Mouse (Mus musculus) liver, embryonic 13.5 days (tissue): Measurements from ENCODE around the gene Fau. TPM values are rescaled to one million over a fixed set of nuclear protein-coding genes. Genes with fewer than 3 reads are reported as not detected.

Experiments used
- ATAC-seq: fragments of 200-750 bp; cut with Nextera tagmentation; 2 replicates; pipeline ENCODE4 v1.8.0; 2017; ENCODE audit warnings: low read depth, mild to moderate bottlenecking, moderate number of reproducible peaks, moderate library complexity
- DNase-seq: peaks from one replicate; pipeline ENCODE4 v3.0.0; 2022
- H3K27ac ChIP-seq: fragments of 300-500 bp; sonication (generic); 2 replicates; pipeline ENCODE4 v1.5.1; 2015; ENCODE audit warnings: moderate library complexity, mild to moderate bottlenecking, inconsistent platforms
- H3K27me3 ChIP-seq: fragments of 300-500 bp; sonication (generic); 2 replicates; pipeline ENCODE4 v1.6.1; 2015; ENCODE audit warnings: mild to moderate bottlenecking, inconsistent platforms
- H3K36me3 ChIP-seq: fragments of 300-500 bp; sonication (generic); 2 replicates; pipeline ENCODE4 v1.6.1; 2015; ENCODE audit warnings: mild to moderate bottlenecking, inconsistent platforms
- H3K4me1 ChIP-seq: fragments of 300-500 bp; sonication (generic); replicated peaks from 2 replicates; pipeline ENCODE4 v1.6.1; 2015; ENCODE audit warnings: inconsistent platforms
- H3K4me2 ChIP-seq: fragments of 300-500 bp; sonication (generic); 2 replicates; pipeline ENCODE4 v1.6.1; 2015; ENCODE audit warnings: inconsistent platforms, mild to moderate bottlenecking, moderate library complexity
- H3K4me3 ChIP-seq: fragments of 300-500 bp; sonication (generic); replicated peaks from 2 replicates; pipeline ENCODE4 v1.5.1; 2015; ENCODE audit warnings: mild to moderate bottlenecking, inconsistent platforms
- H3K9ac ChIP-seq: fragments of 300-500 bp; sonication (generic); 2 replicates; pipeline ENCODE4 v1.6.1; 2015; ENCODE audit warnings: mild to moderate bottlenecking, inconsistent platforms
- H3K9me3 ChIP-seq: fragments of 300-500 bp; sonication (generic); replicated peaks from 2 replicates; pipeline ENCODE4 v1.6.1; 2016; ENCODE audit warnings: inconsistent platforms
- WGBS: fragments of 180-500 bp; shearing (Covaris S2); methylation state at CpG from one replicate; pipeline ENCODE4 v1.1.7; 2015; ENCODE audit not compliant: insufficient replicate concordance; 5-methylcytosine and 5-hydroxymethylcytosine counted together
- polyA plus RNA-seq: library from polyadenylated mRNA; unstranded; fragments of >200 nt; fragmentation: Nextera tagmentation; extraction: Ambion mirVana; gene quantifications from 2 replicates; pipeline ENCODE4 v1.2.1, GENCODE M21; 2015

The Fau gene
- polyA plus RNA-seq, 1 experiment from 2014 or later = 696 TPM

DNA sequence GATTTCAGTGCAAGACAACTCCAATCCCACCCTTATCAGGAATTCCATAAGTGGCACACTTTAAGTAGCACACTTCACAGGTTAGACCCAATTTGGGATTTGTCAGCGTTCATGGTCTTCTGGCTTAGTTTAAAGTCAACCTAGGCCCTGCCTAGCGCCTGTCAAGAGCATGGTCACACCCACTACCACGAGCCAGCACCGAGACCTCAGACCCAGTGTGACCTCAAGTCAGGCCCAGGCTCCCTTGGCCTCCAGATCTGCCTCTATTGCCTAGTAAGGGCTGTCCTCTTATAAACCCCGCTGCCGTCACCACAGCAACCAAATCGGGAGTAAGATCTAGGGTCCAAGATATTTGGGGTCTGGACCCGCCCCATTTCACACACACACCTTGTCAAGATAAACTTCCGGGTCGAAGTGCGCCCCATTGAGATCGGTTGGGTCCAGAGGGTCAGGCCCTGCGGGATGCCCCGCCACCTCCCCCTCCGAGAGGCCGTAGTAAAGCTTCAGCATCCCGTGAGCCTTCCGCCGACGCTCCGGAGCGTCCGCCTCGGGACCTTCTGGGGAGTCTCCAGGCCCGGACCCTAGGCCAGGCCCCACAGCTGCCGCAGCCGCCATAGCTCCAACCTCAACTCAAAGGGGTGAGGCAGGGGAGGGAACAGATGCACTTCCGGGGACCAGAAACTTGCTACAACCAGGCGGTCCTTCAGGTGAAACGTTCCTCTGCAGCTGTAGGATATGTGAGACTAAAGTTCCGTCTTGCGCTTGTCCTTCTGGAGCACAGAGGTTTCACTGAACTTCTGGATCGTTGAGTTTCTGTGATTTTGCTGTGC is 19.1 kb downstream of the Fau start, which contains the start of gene Vps51:
Vps51 (minus strand) TSS at position 668 of the 830 bp plus-strand sequence.
- H3K36me3 ChIP-seq = peaks cover 35% of the 10 kb centered on the region
- peak; percentile 86 for ATAC-seq
- peak; percentile 77 for DNase-seq
- H3K27ac ChIP-seq = peak within 1 kb of the TSS; percentile 78
- peak within 1 kb of the TSS; percentile 87 for H3K4me3 ChIP-seq
- no peaks in the 10 kb centered on the region for H3K9me3 ChIP-seq
- peaks cover 32% of the 10 kb centered on the region for H3K4me1 ChIP-seq
- under 1% methylated on average over 33 of the region's 33 CpGs for WGBS
- H3K4me2 ChIP-seq = peak within 1 kb of the TSS; percentile 92
- H3K27me3 ChIP-seq = no peaks in the 10 kb centered on the region
- peak within 1 kb of the TSS; percentile 84 for H3K9ac ChIP-seq

DNA sequence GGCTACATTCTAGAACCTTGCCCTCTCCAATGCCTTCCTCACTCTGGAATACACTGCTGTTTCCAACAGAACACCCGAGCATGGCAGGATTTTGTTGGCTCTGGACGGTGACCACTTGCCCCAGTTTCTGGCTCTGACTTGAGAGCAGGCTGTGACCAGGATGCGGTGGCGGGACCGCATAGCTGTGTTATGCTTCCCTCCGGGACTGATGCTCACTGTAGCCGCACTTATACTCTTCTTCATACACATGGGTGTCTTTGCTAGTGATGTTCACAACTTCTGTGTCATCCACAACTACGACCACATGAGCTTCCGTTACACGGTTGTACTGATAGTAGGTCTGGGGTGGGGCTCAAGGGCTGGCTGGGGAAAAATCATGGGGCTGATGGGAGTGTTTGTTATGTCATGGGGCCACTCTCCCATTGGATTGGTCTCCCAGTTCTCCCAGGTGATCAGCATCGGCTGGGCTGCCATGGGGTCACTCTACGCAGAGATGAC is 22.4 kb downstream of the Fau start, which contains the start of gene Tmem262:
Tmem262 (plus strand) TSS at position 51 of the 498 bp plus-strand sequence.
- H3K4me3 ChIP-seq = no peak within 1 kb of the TSS
- H3K36me3 ChIP-seq = peaks cover 30% of the 10 kb centered on the region
- WGBS = 78% methylated on average over 12 of the region's 12 CpGs
- no peaks in the 10 kb centered on the region for H3K27me3 ChIP-seq
- ATAC-seq = no peak
- H3K27ac ChIP-seq = no peak within 1 kb of the TSS
- H3K9me3 ChIP-seq = no peaks in the 10 kb centered on the region
- peaks cover 39% of the 10 kb centered on the region for H3K4me1 ChIP-seq
- H3K9ac ChIP-seq = no peak within 1 kb of the TSS
- no peak for DNase-seq
- no peak within 1 kb of the TSS for H3K4me2 ChIP-seq

DNA sequence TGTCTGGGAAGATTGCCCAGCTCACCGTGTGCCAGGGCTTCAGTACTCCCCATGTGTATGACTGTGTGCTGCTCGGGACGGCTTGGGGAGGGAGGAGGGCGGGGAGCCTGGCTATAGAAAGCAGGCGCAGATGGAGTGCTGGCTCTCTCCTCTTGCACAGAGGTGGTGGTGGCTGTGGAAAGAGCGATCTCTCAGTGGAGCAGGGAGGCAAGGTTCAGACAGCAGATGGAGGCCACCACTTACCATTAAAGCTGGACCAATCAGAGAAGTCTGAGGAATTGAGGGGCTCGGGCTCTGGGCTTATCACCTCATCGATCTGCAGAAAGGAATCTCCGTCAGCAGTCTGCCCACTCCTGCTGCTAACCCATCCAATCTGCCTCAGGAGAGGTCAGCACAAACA is 24.5 kb downstream of the Fau start, which contains the start of gene Gm28374:
Gm28374 (minus strand) TSS at position 101 of the 400 bp plus-strand sequence.
- 78% methylated on average over 9 of the region's 9 CpGs for WGBS
- no peak for ATAC-seq
- Histone ChIP-seq H3K4me1 (peaks cover 42% of the 10 kb centered on the region), H3K27ac (no peak within 1 kb of the TSS), H3K9me3 (no peaks in the 10 kb centered on the region), H3K36me3 (peaks cover 43% of the 10 kb centered on the region), H3K27me3 (no peaks in the 10 kb centered on the region), H3K9ac (no peak within 1 kb of the TSS), H3K4me2 (0 out of 2 replicates have a peak within 1 kb of the TSS, but pooled peaks have one; percentile 80), H3K4me3 (no peak within 1 kb of the TSS; the same call in 1 of the 2 replicates)
- no peak for DNase-seq

DNA sequence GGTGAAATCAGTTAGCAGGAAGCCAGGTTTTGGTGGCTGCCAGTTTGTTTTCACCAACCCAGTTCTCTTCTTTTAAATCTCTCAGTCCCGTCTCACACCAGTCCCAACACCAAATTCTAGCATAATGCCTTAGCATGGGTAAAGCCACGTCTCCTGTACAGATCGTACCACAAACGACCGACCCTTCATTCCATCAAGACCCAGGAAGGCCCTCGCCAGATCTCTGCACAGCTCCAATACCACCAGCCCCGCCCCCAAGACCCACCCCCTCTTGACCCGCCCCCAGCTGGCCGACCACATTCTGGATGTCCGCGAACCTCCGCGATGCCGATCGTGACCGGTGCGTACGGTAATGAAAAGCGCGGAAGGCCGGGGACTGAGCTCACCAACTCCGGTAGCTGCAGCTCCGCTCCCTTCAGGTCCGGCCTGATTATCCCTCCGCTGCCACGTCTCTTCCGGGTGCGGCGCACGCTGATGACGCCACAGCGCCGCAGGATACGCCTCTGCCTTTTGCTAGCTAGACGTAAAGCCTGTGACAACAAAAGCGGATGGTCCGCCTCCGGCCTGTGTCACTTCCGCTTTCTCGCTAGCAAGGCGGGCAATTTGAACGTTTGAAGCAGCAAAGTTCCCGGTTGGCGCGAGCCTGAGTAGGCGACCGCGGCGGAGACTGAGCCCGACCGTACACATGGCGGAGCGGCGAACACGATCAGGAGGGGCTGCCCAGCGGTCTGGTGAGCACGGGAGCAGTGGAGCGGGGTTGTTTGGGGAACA is 27.0 kb downstream of the Fau start, which contains the start of the genes Zfpl1 and Cdca5:
Zfpl1 (minus strand) TSS at position 479 of the 771 bp plus-strand sequence.
Cdca5 (plus strand) TSS at position 506 of the 771 bp plus-strand sequence.
- Histone ChIP-seq H3K4me1 (peaks cover 45% of the 10 kb centered on the region), H3K27me3 (no peaks in the 10 kb centered on the region), H3K4me2 (peak within 1 kb of the TSS; percentile 92), H3K4me3 (peak within 1 kb of the TSS; percentile 82), H3K9me3 (no peaks in the 10 kb centered on the region), H3K36me3 (peaks cover 67% of the 10 kb centered on the region), H3K9ac (peak within 1 kb of the TSS; percentile 91), H3K27ac (peak within 1 kb of the TSS; percentile 94)
- DNase-seq (peak; percentile 94), ATAC-seq (peak; percentile 88)
- under 1% methylated on average over 58 of the region's 58 CpGs for WGBS

DNA sequence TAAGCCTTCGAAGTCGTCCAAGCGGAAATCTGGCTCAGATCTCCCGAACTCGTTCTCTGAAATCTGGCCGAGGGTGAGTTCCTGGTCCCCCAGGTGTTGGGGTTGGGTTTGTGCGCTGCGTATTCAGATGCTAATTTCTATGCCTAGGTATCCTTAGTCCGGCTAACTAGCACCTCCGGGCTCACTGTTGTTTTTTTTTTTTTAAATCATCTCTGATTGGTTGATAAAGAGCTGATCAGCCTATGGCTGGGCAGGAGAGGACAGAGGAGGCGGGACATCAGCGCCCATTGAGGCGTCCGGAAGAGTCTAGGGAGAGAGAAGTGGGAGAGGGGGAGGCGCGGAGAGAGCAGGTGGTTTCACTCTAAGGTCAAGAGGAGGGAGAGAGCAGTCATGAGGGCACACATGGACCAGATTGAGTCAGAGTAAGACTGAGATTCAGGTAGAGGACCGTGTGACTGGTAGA is 27.8 kb downstream of the Fau start:
- Histone ChIP-seq H3K9ac (peak overlapping the region; percentile 91), H3K27ac (peak overlapping the region; percentile 94), H3K4me3 (peak overlapping the region; percentile 82), H3K9me3 (no peaks in the 10 kb centered on the region), H3K4me2 (peak overlapping the region; percentile 92), H3K4me1 (peaks cover 45% of the 10 kb centered on the region), H3K27me3 (no peaks in the 10 kb centered on the region), H3K36me3 (peaks cover 67% of the 10 kb centered on the region)
- under 1% methylated on average over 17 of the region's 17 CpGs for WGBS
- DNase-seq = peak; percentile 74
- ATAC-seq = peak; percentile 78

- Histone ChIP-seq H3K9me3 (no peaks in the 10 kb centered on the region), H3K9ac (no peak overlapping the region), H3K4me1 (peaks cover 34% of the 10 kb centered on the region), H3K27ac (no peak overlapping the region), H3K4me3 (no peak overlapping the region), H3K36me3 (peaks cover 80% of the 10 kb centered on the region), H3K4me2 (no peak overlapping the region), H3K27me3 (no peaks in the 10 kb centered on the region)
- DNase-seq (no peak), ATAC-seq (no peak)
- 92% methylated on average over 13 of the region's 13 CpGs for WGBS
Observed at GRCm38 (mm10) chr19:6088841-6089240, 31.2 kb downstream of the Fau start.

DNA sequence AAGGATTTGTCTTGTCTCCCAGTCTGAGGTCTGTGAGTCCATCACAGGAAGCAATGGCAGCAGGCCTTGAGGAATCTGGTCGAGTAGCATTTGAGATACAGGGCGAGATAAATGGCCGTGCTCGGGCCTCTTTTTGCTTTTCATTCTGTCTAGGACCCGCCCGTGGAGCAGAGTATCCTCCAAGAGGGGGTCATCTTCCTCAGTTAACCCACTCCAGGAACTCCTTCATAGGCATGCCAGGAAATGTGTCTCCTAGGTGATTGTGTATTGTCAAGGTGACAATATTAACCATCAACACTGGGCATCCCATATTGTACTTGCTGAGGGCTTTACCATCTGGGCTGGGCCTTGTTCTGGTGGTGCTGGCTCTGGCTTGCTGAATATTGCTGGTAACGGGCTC is 36.5 kb downstream of the Fau start, which contains the start of gene AC131692.1:
AC131692.1 (plus strand) TSS at position 301 of the 400 bp plus-strand sequence.
- no peaks in the 10 kb centered on the region; the same call in 1 of the 2 replicates for H3K4me1 ChIP-seq
- peaks cover 93% of the 10 kb centered on the region for H3K36me3 ChIP-seq
- WGBS = 86% methylated on average over 7 of the region's 7 CpGs
- no peak within 1 kb of the TSS for H3K9ac ChIP-seq
- no peaks in the 10 kb centered on the region for H3K9me3 ChIP-seq
- no peak within 1 kb of the TSS for H3K4me2 ChIP-seq
- no peak within 1 kb of the TSS for H3K4me3 ChIP-seq
- H3K27me3 ChIP-seq = no peaks in the 10 kb centered on the region
- DNase-seq = no peak
- no peak within 1 kb of the TSS for H3K27ac ChIP-seq
- ATAC-seq = no peak

DNA sequence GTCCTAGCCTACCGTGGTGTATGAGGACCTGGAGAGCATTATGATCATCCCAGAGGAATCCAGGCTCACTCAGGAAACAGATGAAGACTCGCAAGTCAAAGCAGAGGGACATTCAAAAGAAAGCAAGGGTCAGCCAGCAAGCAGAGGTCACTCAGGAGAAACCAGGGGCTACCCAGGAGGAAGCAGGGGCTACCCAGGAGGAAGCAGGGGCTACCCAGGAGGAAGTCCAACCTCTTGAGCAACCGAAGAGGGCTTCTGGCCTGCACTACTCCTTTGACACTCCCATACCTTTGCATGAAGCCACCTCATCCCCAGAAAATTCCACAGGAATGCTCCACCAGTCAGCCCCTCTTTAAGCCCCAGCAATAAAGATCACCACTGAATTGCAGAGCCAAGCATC is 40.2 kb downstream of the Fau start:
- no peaks in the 10 kb centered on the region for H3K27me3 ChIP-seq
- 56% methylated on average over 3 of the region's 3 CpGs for WGBS

DNA sequence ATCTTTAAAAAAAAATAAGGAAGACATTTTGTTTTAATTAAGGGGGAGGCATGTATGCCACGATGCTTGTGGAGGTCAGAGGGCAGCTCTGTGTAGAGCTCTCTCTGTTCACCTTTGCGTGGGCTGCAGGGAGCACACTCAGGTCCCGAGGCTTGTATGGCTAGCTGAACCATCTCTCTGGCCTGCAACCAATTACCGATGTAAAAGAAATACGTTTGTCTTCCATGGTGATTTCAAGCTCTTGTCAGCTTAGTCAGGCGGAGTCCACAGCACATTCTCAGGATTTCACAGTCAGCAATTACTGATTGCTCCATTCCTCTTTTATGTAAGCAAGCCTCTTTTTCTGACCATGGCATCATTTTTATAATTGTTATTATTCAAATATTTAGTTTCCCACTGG is 43.5 kb downstream of the Fau start:
- Histone ChIP-seq H3K4me2 (no peak overlapping the region), H3K27ac (no peak overlapping the region), H3K36me3 (peaks cover 34% of the 10 kb centered on the region), H3K27me3 (no peaks in the 10 kb centered on the region), H3K4me1 (peaks cover 59% of the 10 kb centered on the region), H3K4me3 (no peak overlapping the region), H3K9ac (no peak overlapping the region), H3K9me3 (no peaks in the 10 kb centered on the region)
- WGBS = 72% methylated on average over 6 of the region's 6 CpGs
- ATAC-seq (no peak), DNase-seq (no peak)

More for the DNA sequence above, 40.2 kb downstream of the Fau start:
- Histone ChIP-seq H3K36me3 (peaks cover 68% of the 10 kb centered on the region), H3K4me3 (no peak overlapping the region), H3K9ac (no peak overlapping the region), H3K27ac (no peak overlapping the region), H3K4me1 (peaks cover 27% of the 10 kb centered on the region), H3K4me2 (no peak overlapping the region), H3K9me3 (no peaks in the 10 kb centered on the region)
- DNase-seq = no peak
- ATAC-seq = no peak

GRCm38 (mm10) chr19:6102169-6102853 is 44.7 kb downstream of the Fau start:
- Histone ChIP-seq H3K27ac (peak overlapping the region; percentile 70), H3K9ac (peak overlapping the region; percentile 29; the same call in 1 of the 2 replicates), H3K27me3 (no peaks in the 10 kb centered on the region), H3K4me2 (no peak overlapping the region), H3K9me3 (no peaks in the 10 kb centered on the region), H3K4me3 (no peak overlapping the region), H3K36me3 (peaks cover 29% of the 10 kb centered on the region), H3K4me1 (peaks cover 65% of the 10 kb centered on the region)
- WGBS = 60% methylated on average over 6 of the region's 6 CpGs
- DNase-seq (peak; percentile 25), ATAC-seq (peak; percentile 93)
